Mouse (Mus musculus) heart, postnatal 0 days (tissue): ENCODE data around the gene 1700017B05Rik.

ENCODE experiments used
- CTCF ChIP-seq: IDR thresholded peaks from 2 replicates; pipeline ENCODE4 v1.5.1; 2016; ENCODE audit warnings: antibody characterized with exemption, control low read depth, low read depth
- EP300 ChIP-seq: IDR thresholded peaks from 2 replicates; pipeline ENCODE4 v1.6.1; 2016; ENCODE audit warnings: antibody characterized with exemption, low read depth

- TF ChIP-seq CTCF (no peak), EP300 (no peak)
These were observed 32.5 kb upstream of the 1700017B05Rik start for GRCm38 (mm10) chr9:57294905-57295304.
